Mouse (Mus musculus) stomach, embryonic 16.5 days (tissue): ENCODE results near the gene Klf13. TPM values are rescaled to one million over a fixed set of nuclear protein-coding genes. Genes with fewer than 3 reads are reported as not detected.

ENCODE experiments used
- ATAC-seq: fragments of 200-750 bp; cut with Nextera tagmentation; 2 replicates; pipeline ENCODE4 v1.8.0; 2017; ENCODE audit warnings: moderate number of reproducible peaks, moderate TSS enrichment; ENCODE audit not compliant: insufficient read depth, low FRiP score
- H3K27ac ChIP-seq: fragments of 300-500 bp; sonication (generic); 2 replicates; pipeline ENCODE4 v1.5.1; 2014; ENCODE audit warnings: low read length
- H3K27me3 ChIP-seq: fragments of 300-500 bp; sonication (generic); 2 replicates; pipeline ENCODE4 v1.6.1; 2014; ENCODE audit warnings: low read length, control low read depth, mixed read lengths; ENCODE audit not compliant: control insufficient read depth, insufficient read depth
- H3K36me3 ChIP-seq: fragments of 300-500 bp; sonication (generic); 2 replicates; pipeline ENCODE4 v1.6.1; 2014; ENCODE audit warnings: low read length; ENCODE audit not compliant: control insufficient read depth, insufficient read depth
- H3K4me1 ChIP-seq: fragments of 300-500 bp; sonication (generic); 2 replicates; pipeline ENCODE4 v1.6.1; 2014; ENCODE audit warnings: low read length, control low read depth, mixed read lengths; ENCODE audit not compliant: control insufficient read depth, insufficient read depth
- H3K4me2 ChIP-seq: fragments of 300-500 bp; sonication (generic); 2 replicates; pipeline ENCODE4 v1.6.1; 2014; ENCODE audit warnings: low read depth, low read length, mixed read lengths
- H3K4me3 ChIP-seq: fragments of 300-500 bp; sonication (generic); replicated peaks from 2 replicates; pipeline ENCODE4 v1.5.1; 2014; ENCODE audit warnings: mild to moderate bottlenecking, low read length
- H3K9ac ChIP-seq: fragments of 300-500 bp; sonication (generic); 2 replicates; pipeline ENCODE4 v1.6.1; 2014; ENCODE audit warnings: low read length
- H3K9me3 ChIP-seq: fragments of 300-500 bp; sonication (generic); replicated peaks from 2 replicates; pipeline ENCODE4 v1.6.1; 2016; ENCODE audit warnings: low read length, control low read depth; ENCODE audit not compliant: control insufficient read depth
- WGBS: fragments of 180-500 bp; shearing (Covaris S2); extraction: QIAGEN DNeasy Blood & Tissue Kit; methylation state at CpG from one replicate; pipeline ENCODE4 v1.1.7; 2014; 5-methylcytosine and 5-hydroxymethylcytosine counted together
- polyA plus RNA-seq: library from polyadenylated mRNA; unstranded; fragments of >200 nt; fragmentation: Nextera tagmentation; extraction: Ambion mirVana; gene quantifications from 2 replicates; pipeline ENCODE4 v1.2.1, GENCODE M21; 2015

The Klf13 gene
- polyA plus RNA-seq: 29.1 and 30.8 TPM in 2 replicates

DNA sequence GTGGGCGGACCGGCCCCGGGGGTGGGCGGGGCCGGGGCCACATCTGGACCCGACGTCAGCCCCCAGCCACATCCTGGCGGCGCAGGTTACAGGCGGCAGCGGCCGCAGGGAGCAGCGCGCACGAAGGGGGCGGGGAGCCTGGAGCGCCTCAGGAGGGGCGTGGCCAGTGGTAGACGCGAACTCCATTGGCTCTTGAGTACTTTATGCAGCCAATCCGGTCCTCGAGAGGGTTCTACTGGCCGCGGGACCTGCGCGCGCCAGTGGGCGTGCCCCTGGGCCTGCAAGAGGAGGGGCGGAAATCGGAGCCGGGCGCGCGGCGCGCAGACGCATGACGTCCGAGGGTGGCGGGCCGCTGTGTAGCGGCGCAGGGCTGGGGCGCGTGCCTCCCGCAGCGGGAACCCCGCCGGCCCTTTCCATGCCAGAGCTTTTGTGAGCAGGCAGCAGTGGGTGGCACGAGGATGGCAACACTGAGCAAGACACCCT lies at the start of gene Klf13:
Klf13 (minus strand) TSS at position 2 of the 483 bp plus-strand sequence.
- Histone ChIP-seq H3K4me3 (peak within 1 kb of the TSS; percentile 78), H3K27ac (peak within 1 kb of the TSS; percentile 99), H3K27me3 (no peaks in the 10 kb centered on the region), H3K4me2 (peak within 1 kb of the TSS; percentile 93), H3K9me3 (no peaks in the 10 kb centered on the region), H3K4me1 (peaks cover 16% of the 10 kb centered on the region), H3K9ac (peak within 1 kb of the TSS; percentile 96), H3K36me3 (no peaks in the 10 kb centered on the region)
- under 1% methylated on average over 50 of the region's 50 CpGs for WGBS
- ATAC-seq: peak; percentile 91

DNA sequence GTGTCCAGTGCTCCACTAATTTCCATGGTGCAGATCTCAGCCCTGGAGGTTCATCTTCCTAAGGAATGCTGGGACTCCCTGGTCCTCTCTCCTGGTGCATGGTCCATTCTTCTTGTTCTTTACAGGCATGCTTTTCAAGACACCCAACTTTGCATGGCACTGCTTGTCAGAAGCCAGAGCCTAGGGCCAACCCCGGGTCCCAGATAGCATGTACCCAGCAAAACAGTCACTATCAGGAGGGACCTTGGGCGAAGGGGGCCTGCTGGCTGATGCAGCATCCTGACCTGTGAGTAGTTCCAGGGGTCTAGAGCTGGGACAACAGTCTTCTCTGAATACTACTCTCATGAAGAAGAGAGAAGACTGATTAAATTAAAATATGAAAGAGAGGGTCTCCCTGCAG lies 49.7 kb upstream of the Klf13 start:
- no peak overlapping the region for H3K27ac ChIP-seq
- 81% methylated on average over 2 of the region's 2 CpGs for WGBS
- no peaks in the 10 kb centered on the region for H3K36me3 ChIP-seq
- no peak overlapping the region for H3K4me2 ChIP-seq
- no peaks in the 10 kb centered on the region for H3K9me3 ChIP-seq
- H3K4me1 ChIP-seq: peaks cover 7% of the 10 kb centered on the region
- no peaks in the 10 kb centered on the region for H3K27me3 ChIP-seq
- H3K4me3 ChIP-seq: no peak overlapping the region
- no peak overlapping the region for H3K9ac ChIP-seq
- no peak for ATAC-seq

DNA sequence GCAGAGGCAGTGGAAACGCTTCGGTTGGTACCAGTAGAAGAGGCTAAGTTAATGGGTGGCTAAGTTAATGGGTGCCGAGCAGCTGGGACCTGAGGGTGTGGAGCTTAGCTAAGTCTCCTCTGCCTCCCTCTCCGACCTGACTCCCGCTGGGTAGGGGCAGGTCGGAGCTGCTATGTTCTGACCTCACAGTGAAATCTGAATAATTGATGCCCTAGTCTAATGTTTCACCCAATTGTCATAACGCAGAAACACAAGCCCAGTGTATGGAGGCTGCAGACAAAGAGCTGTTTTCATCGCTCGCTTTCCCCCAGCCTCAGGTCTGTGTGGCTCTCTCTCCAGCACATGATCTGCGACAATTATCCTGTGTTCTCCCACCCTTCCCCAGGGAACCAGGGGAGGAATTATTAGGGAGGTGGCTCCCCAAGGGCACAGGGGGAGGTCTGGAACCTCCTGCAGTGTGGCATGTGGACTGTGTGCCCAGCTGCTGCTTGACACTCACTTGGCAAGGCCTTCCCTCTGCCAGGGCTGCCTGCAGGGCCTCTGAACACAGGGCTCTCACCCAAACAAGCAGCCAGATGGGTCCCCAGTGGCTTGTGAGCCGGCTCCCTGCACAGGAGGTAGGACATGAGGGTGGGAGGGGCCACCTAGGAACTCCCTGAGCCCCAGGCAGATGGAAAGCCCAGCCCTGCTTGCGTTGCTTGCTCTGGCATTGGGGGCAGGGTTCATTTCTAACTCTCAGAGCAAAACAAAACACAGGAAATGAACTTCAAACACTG lies 47.9 kb upstream of the Klf13 start:
- H3K9ac ChIP-seq: peak overlapping the region; percentile 31; the same call in 1 of the 2 replicates
- WGBS: 37% methylated on average over 12 of the region's 12 CpGs
- peak; percentile 62 for ATAC-seq

DNA sequence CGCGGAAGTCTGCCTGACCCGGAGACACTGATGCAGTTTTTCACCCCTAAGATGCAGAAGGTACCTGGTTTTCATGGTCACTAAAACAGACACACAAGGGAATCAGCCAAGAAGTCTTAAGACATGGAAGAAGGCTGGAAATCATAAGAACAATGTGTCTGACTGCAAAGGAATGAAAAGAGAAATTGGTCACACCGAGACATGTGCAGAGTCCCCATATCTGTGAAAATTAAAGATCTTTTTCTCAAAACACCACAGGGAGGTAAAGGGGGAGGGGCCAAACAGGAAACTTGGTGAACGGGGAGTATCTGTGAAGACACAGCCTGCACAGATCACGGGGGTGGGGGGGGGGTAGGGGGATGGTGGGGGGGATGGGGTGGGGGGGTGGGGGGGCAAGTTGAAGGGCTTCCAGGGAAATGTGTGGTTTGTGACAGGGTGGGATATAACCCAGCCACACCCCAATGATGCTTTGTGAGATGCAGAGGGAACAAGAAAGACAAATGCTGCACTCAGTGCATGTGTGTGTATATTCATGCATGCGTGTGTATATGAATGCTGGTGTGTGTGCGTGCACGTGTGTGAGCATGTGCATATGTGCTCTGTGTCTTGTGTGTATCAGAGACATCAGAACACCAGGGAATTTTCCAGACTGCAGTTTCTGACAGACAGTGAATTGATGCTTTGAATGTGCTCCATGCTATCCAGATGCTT lies 47.1 kb upstream of the Klf13 start:
- H3K4me1 ChIP-seq: peaks cover 7% of the 10 kb centered on the region
- no peak for ATAC-seq
- H3K27me3 ChIP-seq: no peaks in the 10 kb centered on the region
- H3K4me3 ChIP-seq: no peak overlapping the region
- no peak overlapping the region for H3K27ac ChIP-seq
- no peak overlapping the region for H3K9ac ChIP-seq
- H3K36me3 ChIP-seq: no peaks in the 10 kb centered on the region
- 67% methylated on average over 9 of the region's 9 CpGs for WGBS
- no peak overlapping the region for H3K4me2 ChIP-seq
- no peaks in the 10 kb centered on the region for H3K9me3 ChIP-seq

More for the DNA sequence above, 47.9 kb upstream of the Klf13 start:
- Histone ChIP-seq H3K36me3 (no peaks in the 10 kb centered on the region), H3K9me3 (no peaks in the 10 kb centered on the region), H3K4me2 (no peak overlapping the region), H3K4me1 (peaks cover 7% of the 10 kb centered on the region), H3K4me3 (no peak overlapping the region), H3K27me3 (no peaks in the 10 kb centered on the region), H3K27ac (peak overlapping the region; percentile 52; the same call in 1 of the 2 replicates)

DNA sequence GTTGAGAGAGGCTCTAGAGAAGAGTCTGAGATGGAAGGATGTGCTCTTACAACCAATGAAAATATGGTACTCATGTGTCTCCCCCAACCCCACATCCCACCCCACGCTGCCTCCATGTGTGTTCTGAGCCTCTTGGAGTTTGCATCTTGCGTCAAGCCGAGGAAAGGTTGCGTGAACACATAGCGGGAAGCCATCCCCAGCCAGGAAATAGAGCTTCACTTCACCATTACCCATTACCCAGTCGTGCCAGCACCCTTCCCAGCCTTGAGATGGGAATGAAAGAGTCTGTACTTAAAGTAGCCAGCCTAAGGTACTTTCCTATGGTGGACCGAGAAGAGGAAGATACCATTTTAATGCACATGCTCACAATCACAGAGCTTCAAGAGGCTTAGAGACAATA lies 46.6 kb upstream of the Klf13 start:
- H3K9me3 ChIP-seq: no peaks in the 10 kb centered on the region
- ATAC-seq: no peak
- H3K9ac ChIP-seq: no peak overlapping the region
- no peak overlapping the region for H3K4me3 ChIP-seq
- H3K27ac ChIP-seq: no peak overlapping the region
- peaks cover 7% of the 10 kb centered on the region for H3K4me1 ChIP-seq
- H3K4me2 ChIP-seq: no peak overlapping the region
- H3K27me3 ChIP-seq: no peaks in the 10 kb centered on the region
- WGBS: 83% methylated on average over 7 of the region's 7 CpGs
- no peaks in the 10 kb centered on the region for H3K36me3 ChIP-seq

DNA sequence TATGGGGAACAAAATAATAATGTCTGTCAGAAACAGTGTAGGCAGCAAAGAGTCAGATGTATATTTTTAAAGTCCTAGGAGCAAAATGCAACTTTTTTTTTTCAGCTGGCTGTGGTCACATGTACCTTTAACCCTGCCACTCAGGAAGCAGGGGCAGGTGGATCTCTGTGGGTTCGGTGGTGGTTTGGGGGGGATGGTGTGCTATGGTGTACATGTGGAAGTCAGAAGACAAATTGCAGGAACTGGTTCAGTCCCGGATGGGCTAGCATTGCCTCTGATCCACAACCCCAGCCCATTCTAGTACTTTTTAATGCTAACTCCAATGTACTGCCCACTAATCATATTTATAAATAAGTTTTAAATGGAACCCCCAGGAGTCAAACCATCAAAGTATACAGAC lies 45.6 kb upstream of the Klf13 start:
- Histone ChIP-seq H3K36me3 (no peaks in the 10 kb centered on the region), H3K4me3 (no peak overlapping the region), H3K4me1 (peaks cover 7% of the 10 kb centered on the region), H3K27ac (no peak overlapping the region), H3K9me3 (no peaks in the 10 kb centered on the region), H3K27me3 (no peaks in the 10 kb centered on the region), H3K4me2 (no peak overlapping the region), H3K9ac (no peak overlapping the region)
- ATAC-seq: no peak
- WGBS: 77% methylated on average over 2 of the region's 2 CpGs

DNA sequence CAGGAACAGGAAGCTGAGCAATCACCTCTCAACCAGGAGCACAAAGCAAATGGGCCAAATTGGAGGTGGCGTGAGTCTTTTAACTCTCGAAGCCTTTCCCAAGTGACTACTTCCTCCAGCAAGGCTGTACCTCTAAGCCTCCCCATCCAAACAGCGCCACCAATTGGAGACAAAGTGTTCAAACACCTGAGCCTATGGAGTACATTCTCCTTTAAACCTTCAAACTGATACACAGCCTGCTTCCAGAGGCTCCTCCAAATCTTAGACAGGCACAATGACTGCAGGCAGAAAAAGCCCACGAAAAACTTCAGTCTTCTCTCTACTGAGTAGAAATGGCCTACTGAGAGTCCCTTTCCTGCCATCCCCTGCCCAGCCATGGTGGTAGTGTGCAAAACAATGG lies 38.9 kb upstream of the Klf13 start:
- ATAC-seq: no peak
- no peak overlapping the region for H3K4me3 ChIP-seq
- H3K4me1 ChIP-seq: no peaks in the 10 kb centered on the region
- no peaks in the 10 kb centered on the region for H3K27me3 ChIP-seq
- no peak overlapping the region for H3K4me2 ChIP-seq
- H3K36me3 ChIP-seq: no peaks in the 10 kb centered on the region
- H3K27ac ChIP-seq: no peak overlapping the region
- WGBS: 88% methylated on average over 4 of the region's 4 CpGs
- H3K9ac ChIP-seq: no peak overlapping the region
- H3K9me3 ChIP-seq: 0 out of 2 replicates have a peak, but pooled peaks cover 3% of the 10 kb centered on the region

DNA sequence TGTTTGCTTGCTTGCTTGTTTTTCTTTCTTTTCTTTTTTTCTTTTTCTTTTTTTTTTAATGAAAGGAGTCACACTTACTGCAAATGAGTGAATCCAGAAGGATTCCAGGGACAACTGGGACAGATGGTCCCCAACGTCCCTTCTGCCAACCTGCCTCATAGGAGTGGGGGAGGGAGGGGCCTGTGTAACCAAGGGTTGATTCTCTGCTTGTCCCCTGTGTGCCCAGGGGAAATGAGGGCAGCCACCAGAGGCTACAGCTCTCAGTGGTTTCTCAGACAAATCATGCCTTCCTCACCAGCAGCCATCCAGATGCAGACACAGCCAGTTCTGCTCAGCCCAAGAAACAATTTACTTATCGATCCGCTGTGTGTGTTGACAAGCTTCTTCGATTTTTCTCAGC lies 32.3 kb upstream of the Klf13 start:
- H3K4me3 ChIP-seq: no peak overlapping the region
- ATAC-seq: no peak
- no peaks in the 10 kb centered on the region for H3K9me3 ChIP-seq
- no peaks in the 10 kb centered on the region for H3K36me3 ChIP-seq
- 68% methylated on average over 4 of the region's 4 CpGs for WGBS
- no peak overlapping the region for H3K9ac ChIP-seq
- no peak overlapping the region for H3K4me2 ChIP-seq
- H3K4me1 ChIP-seq: no peaks in the 10 kb centered on the region
- H3K27ac ChIP-seq: no peak overlapping the region
- no peaks in the 10 kb centered on the region for H3K27me3 ChIP-seq

DNA sequence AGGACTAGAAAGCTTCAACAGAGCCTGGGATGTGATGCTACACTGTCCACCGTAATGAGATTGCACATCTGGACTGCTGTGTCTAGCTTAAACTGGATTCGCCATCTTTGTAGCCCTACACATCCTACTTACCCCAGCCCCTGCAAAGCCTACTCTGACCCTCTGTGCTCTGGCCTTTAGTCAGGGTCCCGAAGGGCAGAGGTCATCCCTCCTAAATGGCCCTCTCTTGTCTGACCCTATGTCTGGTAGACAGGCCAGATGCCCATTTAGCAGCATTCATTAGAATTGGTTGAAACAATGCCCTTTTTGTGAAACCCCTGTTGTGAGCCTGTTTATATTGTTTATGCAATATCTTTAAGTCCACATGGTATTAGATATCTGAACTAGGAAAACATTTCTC lies 31.2 kb upstream of the Klf13 start:
- Histone ChIP-seq H3K27ac (no peak overlapping the region), H3K4me3 (no peak overlapping the region), H3K9ac (no peak overlapping the region), H3K27me3 (no peaks in the 10 kb centered on the region), H3K4me2 (no peak overlapping the region), H3K9me3 (no peaks in the 10 kb centered on the region), H3K36me3 (no peaks in the 10 kb centered on the region), H3K4me1 (no peaks in the 10 kb centered on the region)
- no peak for ATAC-seq
- WGBS: 80% methylated on average over 3 of the region's 3 CpGs
